Mouse (Mus musculus): ENCODE measurements around the gene Gm3415. TPM values are rescaled to one million over a fixed set of nuclear protein-coding genes. Genes with fewer than 3 reads are reported as not detected.

Gm3415 gene
- polyA plus RNA-seq, 1 experiment from 2014 or later = not detected

- Histone ChIP-seq H3K4me3 (ENCODE audit: low read depth, low read length) (no peak overlapping the region), H3K4me1 (replicated peaks; ENCODE audit: control insufficient read depth, insufficient read depth, low read length) (no peaks in the 10 kb centered on the region), H3K36me3 (ENCODE audit: control insufficient read depth, insufficient read depth, low read length) (no peaks in the 10 kb centered on the region), H3K9me3 (ENCODE audit: control insufficient read depth, low read length) (no peaks in the 10 kb centered on the region), H3K4me2 (ENCODE audit: low read depth, low read length, severe bottlenecking) (no peak overlapping the region), H3K27me3 (ENCODE audit: control insufficient read depth, insufficient read depth, low read length) (no peaks in the 10 kb centered on the region), H3K27ac (ENCODE audit: low read depth, low read length) (no peak overlapping the region), H3K9ac (ENCODE audit: low read length) (no peak overlapping the region)
- ATAC-seq (replicated peaks; ENCODE audit: low FRiP score) = no peak
- 93% methylated on average over 3 of the region's 3 CpGs for WGBS
- DNase-seq (ENCODE audit: low spot score) = no peak
Measured at GRCm38 (mm10) chr5:146576668-146577067, 20.7 kb downstream of the Gm3415 start.

GRCm38 (mm10) chr5:146584156-146584477 is 28.2 kb downstream of the Gm3415 start:
- WGBS = 10% methylated on average over 10 of the region's 10 CpGs
- peaks cover 4% of the 10 kb centered on the region; the same call in 1 of the 2 replicates for H3K4me1 ChIP-seq (replicated peaks; ENCODE audit: control insufficient read depth, insufficient read depth, low read length)
- peak overlapping the region; percentile 94 for H3K4me2 ChIP-seq (ENCODE audit: low read depth, low read length, severe bottlenecking)
- peak overlapping the region; percentile 49 for H3K4me3 ChIP-seq (ENCODE audit: low read depth, low read length)
- peaks cover 36% of the 10 kb centered on the region for H3K27me3 ChIP-seq (ENCODE audit: control insufficient read depth, insufficient read depth, low read length)
- ATAC-seq (replicated peaks; ENCODE audit: low FRiP score) = no peak; the same call in 1 of the 2 replicates
- no peak for DNase-seq (ENCODE audit: low spot score)
- H3K9me3 ChIP-seq (ENCODE audit: control insufficient read depth, low read length) = no peaks in the 10 kb centered on the region
- no peaks in the 10 kb centered on the region for H3K36me3 ChIP-seq (ENCODE audit: control insufficient read depth, insufficient read depth, low read length)
- no peak overlapping the region for H3K27ac ChIP-seq (ENCODE audit: low read depth, low read length)
- H3K9ac ChIP-seq (ENCODE audit: low read length) = no peak overlapping the region; the same call in 1 of the 2 replicates

GRCm38 (mm10) chr5:146584478-146585306 is 28.8 kb downstream of the Gm3415 start, which contains the start of gene Gpr12:
Gpr12 (minus strand) TSS chr5:146585239.
- Histone ChIP-seq H3K9me3 (ENCODE audit: control insufficient read depth, low read length) (no peaks in the 10 kb centered on the region), H3K9ac (ENCODE audit: low read length) (peak within 1 kb of the TSS; percentile 51), H3K4me1 (replicated peaks; ENCODE audit: control insufficient read depth, insufficient read depth, low read length) (peaks cover 4% of the 10 kb centered on the region; the same call in 1 of the 2 replicates), H3K36me3 (ENCODE audit: control insufficient read depth, insufficient read depth, low read length) (no peaks in the 10 kb centered on the region), H3K27me3 (ENCODE audit: control insufficient read depth, insufficient read depth, low read length) (peaks cover 38% of the 10 kb centered on the region), H3K4me2 (ENCODE audit: low read depth, low read length, severe bottlenecking) (peak within 1 kb of the TSS; percentile 94), H3K27ac (ENCODE audit: low read depth, low read length) (no peak within 1 kb of the TSS), H3K4me3 (ENCODE audit: low read depth, low read length) (peak within 1 kb of the TSS; percentile 49)
- peak; percentile 65 for DNase-seq (ENCODE audit: low spot score)
- WGBS = under 1% methylated on average over 64 of the region's 64 CpGs
- ATAC-seq (replicated peaks; ENCODE audit: low FRiP score) = peak; percentile 68

GRCm38 (mm10) chr5:146585307-146585651 is 29.3 kb downstream of the Gm3415 start:
- 14% methylated on average over 10 of the region's 10 CpGs for WGBS
- ATAC-seq (replicated peaks; ENCODE audit: low FRiP score) (no peak), DNase-seq (ENCODE audit: low spot score) (no peak)
- H3K27ac ChIP-seq (ENCODE audit: low read depth, low read length) = no peak overlapping the region
- peak overlapping the region; percentile 94 for H3K4me2 ChIP-seq (ENCODE audit: low read depth, low read length, severe bottlenecking)
- peak overlapping the region; percentile 51 for H3K9ac ChIP-seq (ENCODE audit: low read length)
- no peaks in the 10 kb centered on the region for H3K9me3 ChIP-seq (ENCODE audit: control insufficient read depth, low read length)
- no peaks in the 10 kb centered on the region for H3K36me3 ChIP-seq (ENCODE audit: control insufficient read depth, insufficient read depth, low read length)
- H3K4me1 ChIP-seq (replicated peaks; ENCODE audit: control insufficient read depth, insufficient read depth, low read length) = peaks cover 4% of the 10 kb centered on the region; the same call in 1 of the 2 replicates
- H3K4me3 ChIP-seq (ENCODE audit: low read depth, low read length) = peak overlapping the region; percentile 49
- peaks cover 41% of the 10 kb centered on the region for H3K27me3 ChIP-seq (ENCODE audit: control insufficient read depth, insufficient read depth, low read length)

- Histone ChIP-seq H3K4me1 (replicated peaks; ENCODE audit: control insufficient read depth, insufficient read depth, low read length) (peaks cover 4% of the 10 kb centered on the region; the same call in 1 of the 2 replicates), H3K9me3 (ENCODE audit: control insufficient read depth, low read length) (no peaks in the 10 kb centered on the region), H3K36me3 (ENCODE audit: control insufficient read depth, insufficient read depth, low read length) (no peaks in the 10 kb centered on the region), H3K4me2 (ENCODE audit: low read depth, low read length, severe bottlenecking) (no peak overlapping the region), H3K27ac (ENCODE audit: low read depth, low read length) (no peak overlapping the region), H3K9ac (ENCODE audit: low read length) (no peak overlapping the region), H3K27me3 (ENCODE audit: control insufficient read depth, insufficient read depth, low read length) (peaks cover 47% of the 10 kb centered on the region), H3K4me3 (ENCODE audit: low read depth, low read length) (no peak overlapping the region)
- ATAC-seq (replicated peaks; ENCODE audit: low FRiP score) (no peak), DNase-seq (ENCODE audit: low spot score) (no peak)
- 73% methylated on average over 8 of the region's 8 CpGs for WGBS
Measured at GRCm38 (mm10) chr5:146586357-146587070, 30.6 kb downstream of the Gm3415 start.

GRCm38 (mm10) chr5:146590987-146591386 is 35.1 kb downstream of the Gm3415 start:
- peaks cover 5% of the 10 kb centered on the region for H3K9me3 ChIP-seq (ENCODE audit: control insufficient read depth, low read length)
- H3K27ac ChIP-seq (ENCODE audit: low read depth, low read length) = no peak overlapping the region
- no peak overlapping the region for H3K4me3 ChIP-seq (ENCODE audit: low read depth, low read length)
- WGBS = 80% methylated on average over 4 of the region's 4 CpGs
- H3K9ac ChIP-seq (ENCODE audit: low read length) = no peak overlapping the region
- H3K36me3 ChIP-seq (ENCODE audit: control insufficient read depth, insufficient read depth, low read length) = no peaks in the 10 kb centered on the region
- H3K4me2 ChIP-seq (ENCODE audit: low read depth, low read length, severe bottlenecking) = no peak overlapping the region
- ATAC-seq (replicated peaks; ENCODE audit: low FRiP score) = no peak
- no peak for DNase-seq (ENCODE audit: low spot score)
- H3K4me1 ChIP-seq (replicated peaks; ENCODE audit: control insufficient read depth, insufficient read depth, low read length) = no peaks in the 10 kb centered on the region
- peaks cover 19% of the 10 kb centered on the region for H3K27me3 ChIP-seq (ENCODE audit: control insufficient read depth, insufficient read depth, low read length)

- Histone ChIP-seq H3K4me1 (replicated peaks; ENCODE audit: control insufficient read depth, insufficient read depth, low read length) (no peaks in the 10 kb centered on the region), H3K27ac (ENCODE audit: low read depth, low read length) (no peak overlapping the region), H3K9me3 (ENCODE audit: control insufficient read depth, low read length) (peaks cover 5% of the 10 kb centered on the region), H3K4me2 (ENCODE audit: low read depth, low read length, severe bottlenecking) (no peak overlapping the region), H3K4me3 (ENCODE audit: low read depth, low read length) (no peak overlapping the region), H3K27me3 (ENCODE audit: control insufficient read depth, insufficient read depth, low read length) (peaks cover 14% of the 10 kb centered on the region), H3K9ac (ENCODE audit: low read length) (no peak overlapping the region), H3K36me3 (ENCODE audit: control insufficient read depth, insufficient read depth, low read length) (no peaks in the 10 kb centered on the region)
- no peak for DNase-seq (ENCODE audit: low spot score)
- no peak for ATAC-seq (replicated peaks; ENCODE audit: low FRiP score)
- WGBS = 81% methylated on average over 4 of the region's 4 CpGs
Measured at GRCm38 (mm10) chr5:146591636-146592035, 35.7 kb downstream of the Gm3415 start.

- no peak overlapping the region for H3K4me3 ChIP-seq (ENCODE audit: low read depth, low read length)
- peaks cover 5% of the 10 kb centered on the region for H3K9me3 ChIP-seq (ENCODE audit: control insufficient read depth, low read length)
- no peaks in the 10 kb centered on the region for H3K36me3 ChIP-seq (ENCODE audit: control insufficient read depth, insufficient read depth, low read length)
- ATAC-seq (replicated peaks; ENCODE audit: low FRiP score) (peak; percentile 95), DNase-seq (ENCODE audit: low spot score) (peak; percentile 87)
- H3K4me1 ChIP-seq (replicated peaks; ENCODE audit: control insufficient read depth, insufficient read depth, low read length) = no peaks in the 10 kb centered on the region
- no peak overlapping the region for H3K9ac ChIP-seq (ENCODE audit: low read length)
- peaks cover 11% of the 10 kb centered on the region for H3K27me3 ChIP-seq (ENCODE audit: control insufficient read depth, insufficient read depth, low read length)
- H3K27ac ChIP-seq (ENCODE audit: low read depth, low read length) = no peak overlapping the region
- WGBS = 21% methylated on average over 5 of the region's 5 CpGs
- no peak overlapping the region for H3K4me2 ChIP-seq (ENCODE audit: low read depth, low read length, severe bottlenecking)
Measured at GRCm38 (mm10) chr5:146592580-146592979, 36.6 kb downstream of the Gm3415 start.

All from forebrain, embryonic 11.5 days (tissue).